Mouse (Mus musculus): ENCODE data around the gene Ttc4. TPM values are rescaled to one million over a fixed set of nuclear protein-coding genes. Genes with fewer than 3 reads are reported as not detected.

Gene Ttc4
- polyA plus RNA-seq, 1 experiment, result 37.1 TPM

DNA sequence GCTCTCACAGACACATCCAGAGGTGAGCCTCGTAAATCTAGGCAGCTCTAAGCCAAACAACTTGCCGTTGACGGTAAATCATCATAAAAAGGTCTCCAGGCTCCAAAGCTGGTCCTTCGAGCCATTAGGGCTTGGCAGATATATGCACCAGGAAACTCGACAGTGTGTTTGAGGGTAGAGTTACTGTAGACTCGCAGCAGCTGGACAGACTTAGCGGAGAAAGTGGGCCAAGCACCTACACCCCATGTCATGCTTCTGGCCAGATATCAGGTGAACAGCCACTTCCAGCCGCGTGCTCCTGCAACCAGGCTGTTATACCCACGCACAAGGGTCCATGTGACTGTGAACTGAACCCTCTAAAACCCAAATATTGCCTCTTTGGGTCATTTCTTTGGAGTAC is 23.1 kb downstream of the Ttc4 start:
- WGBS, result 89% methylated on average over 10 of the region's 10 CpGs
- Histone ChIP-seq H3K4me1 (ENCODE audit: control insufficient read depth, insufficient read depth, low read length) (no peaks in the 10 kb centered on the region; the same call in 1 of the 2 replicates), H3K4me3 (replicated peaks; ENCODE audit: extremely low read depth, low read depth, low read length) (no peak overlapping the region)
- no peak for DNase-seq
- TF ChIP-seq POLR2A (IDR thresholded peaks at IDR 0.05; ENCODE audit: borderline replicate concordance, extremely low read depth, low read depth, low read length), result no peak

DNA sequence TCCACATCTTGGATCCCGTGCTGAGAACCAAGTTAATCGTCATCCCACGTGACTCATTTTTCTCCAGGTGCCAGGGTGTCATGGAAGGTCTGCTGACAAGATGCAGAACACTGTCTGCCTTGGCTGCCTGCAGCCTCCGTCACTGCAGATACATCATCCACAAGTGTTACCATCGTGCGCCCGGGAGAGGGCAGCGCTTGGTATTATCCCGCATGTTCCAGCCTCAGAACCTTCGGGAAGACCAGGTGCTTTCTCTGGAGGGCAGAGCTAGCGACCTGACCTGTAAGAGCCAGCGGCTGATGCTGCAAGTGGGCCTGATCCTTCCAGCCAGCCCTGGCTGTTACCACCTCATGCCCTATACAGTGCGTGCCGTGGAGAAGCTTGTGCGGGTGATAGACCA is 25.7 kb downstream of the Ttc4 start:
- TF ChIP-seq CTCF (IDR thresholded peaks at IDR 0.05; ENCODE audit: insufficient read depth, low read length), result no peak
- no peak for TF ChIP-seq POLR2A (IDR thresholded peaks at IDR 0.05; ENCODE audit: borderline replicate concordance, extremely low read depth, low read depth, low read length)
- no peak for DNase-seq
- Histone ChIP-seq H3K4me3 (replicated peaks; ENCODE audit: extremely low read depth, low read depth, low read length) (no peak overlapping the region), H3K4me1 (ENCODE audit: control insufficient read depth, insufficient read depth, low read length) (no peaks in the 10 kb centered on the region; the same call in 1 of the 2 replicates)
- WGBS, result 94% methylated on average over 15 of the region's 15 CpGs

GRCm38 (mm10) chr4:106652546-106652945 is 26.2 kb downstream of the Ttc4 start:
- no peak for TF ChIP-seq CTCF (IDR thresholded peaks at IDR 0.05; ENCODE audit: insufficient read depth, low read length)
- Histone ChIP-seq H3K4me1 (ENCODE audit: control insufficient read depth, insufficient read depth, low read length) (no peaks in the 10 kb centered on the region; the same call in 1 of the 2 replicates), H3K4me3 (replicated peaks; ENCODE audit: extremely low read depth, low read depth, low read length) (no peak overlapping the region)
- no peak for DNase-seq
- 92% methylated on average over 3 of the region's 3 CpGs for WGBS

DNA sequence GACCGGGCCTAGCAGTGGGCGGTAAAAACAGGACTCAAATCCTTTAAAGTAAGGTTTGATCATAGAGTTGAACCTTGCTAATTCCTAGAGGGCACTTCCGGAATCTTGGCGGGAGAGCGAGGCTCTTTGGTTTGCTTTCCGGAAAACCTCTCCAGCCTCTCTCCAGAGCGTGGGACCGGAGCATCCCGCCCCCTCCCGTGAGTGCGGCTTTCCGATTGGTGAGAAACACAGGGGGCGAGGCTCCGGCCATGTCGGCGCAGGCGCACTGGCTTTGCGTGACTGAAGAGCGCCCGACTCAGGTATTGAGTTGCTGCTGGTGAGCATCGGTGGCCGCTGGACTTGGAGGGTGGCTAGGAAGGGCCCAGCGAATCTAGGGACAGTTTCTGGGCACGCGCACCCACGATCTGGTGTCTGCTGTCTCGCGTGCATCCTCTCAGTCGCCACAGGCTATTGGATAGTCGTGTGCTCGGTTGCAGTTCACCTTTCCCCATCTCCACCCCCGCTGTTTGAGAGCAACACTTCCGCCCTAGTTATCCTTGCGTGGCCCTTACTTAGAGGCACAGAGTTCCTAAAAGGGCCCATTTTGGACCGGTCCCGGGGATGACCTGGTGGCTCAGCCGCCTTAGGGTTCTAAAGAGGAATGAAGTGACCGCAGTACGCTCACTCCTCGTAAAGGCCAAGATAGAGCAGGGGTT is 27.8 kb downstream of the Ttc4 start, which contains the start of gene Pars2:
Gene Pars2 (plus strand): TSS at position 237 of the 695 bp plus-strand sequence.
- peak within 1 kb of the TSS; percentile 93 for H3K4me3 ChIP-seq (replicated peaks; ENCODE audit: extremely low read depth, low read depth, low read length)
- DNase-seq, result peak; percentile 95
- WGBS, result 3% methylated on average over 40 of the region's 40 CpGs
- no peaks in the 10 kb centered on the region; the same call in 1 of the 2 replicates for H3K4me1 ChIP-seq (ENCODE audit: control insufficient read depth, insufficient read depth, low read length)
- TF ChIP-seq CTCF (IDR thresholded peaks at IDR 0.05; ENCODE audit: insufficient read depth, low read length) (no peak), POLR2A (IDR thresholded peaks at IDR 0.05; ENCODE audit: borderline replicate concordance, extremely low read depth, low read depth, low read length) (peak; percentile 82; the same call in 1 of the 2 replicates)

DNA sequence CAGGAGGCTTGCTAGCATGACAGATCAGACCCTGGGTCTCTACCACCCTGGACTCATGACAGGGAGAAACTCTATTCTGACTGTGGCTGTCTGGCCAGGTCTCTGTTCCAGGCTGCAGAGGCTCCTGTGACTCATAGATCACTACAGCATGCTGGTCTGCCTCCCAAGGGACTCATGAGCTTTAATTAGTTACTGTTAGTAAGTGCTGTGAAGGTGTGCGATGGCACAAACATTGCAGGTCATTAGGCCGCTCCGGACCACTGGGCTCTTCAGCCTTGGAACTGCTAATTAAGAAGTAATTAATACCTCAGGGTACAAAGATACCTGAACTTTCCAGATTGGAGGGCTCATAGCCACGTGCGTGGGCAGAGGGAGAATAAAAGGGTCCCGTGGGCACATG is 31.6 kb downstream of the Ttc4 start:
- TF ChIP-seq POLR2A (IDR thresholded peaks at IDR 0.05; ENCODE audit: borderline replicate concordance, extremely low read depth, low read depth, low read length), result no peak
- TF ChIP-seq CTCF (IDR thresholded peaks at IDR 0.05; ENCODE audit: insufficient read depth, low read length), result no peak
- H3K4me3 ChIP-seq (replicated peaks; ENCODE audit: extremely low read depth, low read depth, low read length), result no peak overlapping the region
- no peak for DNase-seq
- no peaks in the 10 kb centered on the region; the same call in 1 of the 2 replicates for H3K4me1 ChIP-seq (ENCODE audit: control insufficient read depth, insufficient read depth, low read length)
- WGBS, result 91% methylated on average over 6 of the region's 6 CpGs

- Histone ChIP-seq H3K4me1 (ENCODE audit: control insufficient read depth, insufficient read depth, low read length) (no peaks in the 10 kb centered on the region), H3K4me3 (replicated peaks; ENCODE audit: extremely low read depth, low read depth, low read length) (no peak overlapping the region)
- TF ChIP-seq POLR2A (IDR thresholded peaks at IDR 0.05; ENCODE audit: borderline replicate concordance, extremely low read depth, low read depth, low read length) (no peak), CTCF (IDR thresholded peaks at IDR 0.05; ENCODE audit: insufficient read depth, low read length) (no peak)
- DNase-seq, result no peak
- 66% methylated on average over 5 of the region's 5 CpGs for WGBS
Measured at GRCm38 (mm10) chr4:106645797-106646196, 32.9 kb downstream of the Ttc4 start.

DNA sequence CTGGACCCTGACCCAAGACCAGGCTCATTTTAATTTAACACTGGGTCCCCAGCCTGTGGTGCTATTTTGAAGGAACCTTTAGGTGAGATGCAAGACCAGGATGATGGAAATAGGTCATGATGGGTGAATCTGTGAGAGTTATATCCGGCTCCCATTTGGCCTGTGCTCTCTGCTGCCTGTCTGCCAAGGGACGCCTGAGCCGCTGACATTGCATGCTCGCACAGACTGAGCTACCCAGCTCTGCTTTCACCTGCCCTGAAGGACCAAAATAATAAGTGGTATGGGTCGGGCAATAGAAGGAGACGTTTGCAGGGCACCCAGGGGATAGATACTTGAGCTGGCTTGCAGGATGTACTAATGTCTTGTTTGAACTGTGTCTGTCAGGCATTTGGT is 34.5 kb downstream of the Ttc4 start:
- Histone ChIP-seq H3K4me3 (replicated peaks; ENCODE audit: extremely low read depth, low read depth, low read length) (no peak overlapping the region), H3K4me1 (ENCODE audit: control insufficient read depth, insufficient read depth, low read length) (no peaks in the 10 kb centered on the region)
- DNase-seq, result no peak
- 55% methylated on average over 6 of the region's 6 CpGs for WGBS
- TF ChIP-seq CTCF (IDR thresholded peaks at IDR 0.05; ENCODE audit: insufficient read depth, low read length) (no peak), POLR2A (IDR thresholded peaks at IDR 0.05; ENCODE audit: borderline replicate concordance, extremely low read depth, low read depth, low read length) (no peak)

DNA sequence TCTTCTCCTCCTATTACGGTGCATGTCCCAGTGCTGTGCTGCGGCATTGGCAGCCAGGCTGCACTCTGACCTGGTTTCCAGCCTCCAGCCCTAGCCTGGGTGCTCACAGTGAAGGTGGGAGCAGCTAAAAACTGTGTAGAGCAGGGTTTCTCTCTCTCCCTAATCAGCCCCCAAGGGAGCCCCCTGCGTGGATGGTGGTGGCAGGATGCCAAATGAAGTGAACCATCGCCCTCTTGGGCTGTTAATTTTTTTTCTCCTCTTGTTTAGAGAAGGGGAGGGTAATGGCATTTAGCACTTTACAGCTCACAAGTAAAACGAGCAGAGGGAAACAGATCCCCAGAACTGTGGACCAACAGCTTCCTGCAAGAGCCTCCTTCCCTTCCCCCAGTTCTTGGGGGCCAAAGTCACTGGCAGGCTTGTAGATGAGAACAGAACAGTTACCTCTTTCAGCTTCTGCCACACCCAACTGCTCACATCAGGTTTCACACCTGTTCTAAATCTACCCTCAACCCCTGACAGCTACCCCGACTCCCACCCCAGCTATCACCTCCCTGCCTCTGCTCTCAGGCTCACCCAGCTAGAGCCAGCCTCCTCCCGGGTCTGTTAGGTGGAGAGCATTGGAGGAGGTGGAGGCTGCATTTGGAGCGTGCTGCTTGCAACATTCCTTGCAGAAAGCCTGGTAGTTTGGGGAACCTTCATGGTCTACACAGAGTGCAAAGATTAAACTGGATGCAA is 35.1 kb downstream of the Ttc4 start:
- TF ChIP-seq CTCF (IDR thresholded peaks at IDR 0.05; ENCODE audit: insufficient read depth, low read length), result no peak
- TF ChIP-seq POLR2A (IDR thresholded peaks at IDR 0.05; ENCODE audit: borderline replicate concordance, extremely low read depth, low read depth, low read length), result no peak
- no peak for DNase-seq
- Histone ChIP-seq H3K4me3 (replicated peaks; ENCODE audit: extremely low read depth, low read depth, low read length) (no peak overlapping the region), H3K4me1 (ENCODE audit: control insufficient read depth, insufficient read depth, low read length) (no peaks in the 10 kb centered on the region)
- 14% methylated on average over 8 of the region's 8 CpGs for WGBS

- WGBS, result 40% methylated on average over 9 of the region's 9 CpGs
- no peak for DNase-seq
- TF ChIP-seq CTCF (IDR thresholded peaks at IDR 0.05; ENCODE audit: insufficient read depth, low read length), result no peak
- no peak for TF ChIP-seq POLR2A (IDR thresholded peaks at IDR 0.05; ENCODE audit: borderline replicate concordance, extremely low read depth, low read depth, low read length)
- H3K4me1 ChIP-seq (ENCODE audit: control insufficient read depth, insufficient read depth, low read length), result peaks cover 2% of the 10 kb centered on the region; the same call in 1 of the 2 replicates
- no peak overlapping the region for H3K4me3 ChIP-seq (replicated peaks; ENCODE audit: extremely low read depth, low read depth, low read length)
Measured at GRCm38 (mm10) chr4:106634086-106634479, 44.7 kb downstream of the Ttc4 start.

Measured in lung, adult 2 months (tissue).